Comparison of ENCODE assay signal across 22 mouse cellular contexts in the genomic region with DNA sequence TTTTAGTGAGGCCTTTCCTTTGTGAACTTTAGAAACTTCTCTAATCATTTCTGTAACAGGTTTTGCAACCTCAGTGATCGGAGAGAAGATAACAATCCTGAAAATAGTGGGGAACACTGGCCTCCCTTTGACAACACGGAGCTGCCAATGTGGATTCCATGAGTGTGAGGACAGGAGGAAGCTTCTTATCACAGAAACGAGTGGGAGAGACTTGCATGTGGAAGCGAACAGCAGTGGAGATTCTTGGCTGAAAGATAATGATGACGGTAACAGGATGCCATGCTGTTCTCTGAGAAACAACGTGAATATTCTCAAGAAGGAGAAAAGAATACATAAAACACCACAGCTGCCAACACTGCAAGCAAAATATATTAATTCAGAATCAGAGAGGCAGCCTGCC.
DNase-seq lines count a peak whose midpoint lies in the region; ATAC-seq and TF ChIP-seq lines count a peak whose summit lies in the region.
"Had no signal": no experiment of that assay in that cellular context is flagged by ENCODE, and none has a peak within 500 bp of the region (broad histone marks: within the 10 kb centered on the region; RNA-seq: fewer than 3 reads in every experiment).

No protein-coding gene starts in this region.

- peak; percentile 12 for DNase-seq in forebrain, embryonic 14.5 days (ENCODE audit: low spot score)
- no peak for DNase-seq in forebrain, postnatal 0 days
- DNase-seq in hindbrain, embryonic 11.5 days (ENCODE audit: low spot score) = peak; percentile 6
- no peak for DNase-seq in hindbrain, postnatal 0 days (ENCODE audit: low spot score)
- DNase-seq in neural tube, embryonic 10.5 days (ENCODE audit: extremely low spot score, low spot score) = peak; percentile 15
- DNase-seq in heart, postnatal 4 days = peak; percentile 6
- no peak for DNase-seq in gastrocnemius, adult 8-10 months (ENCODE audit: low spot score in 2 of 2)
- DNase-seq: adrenal gland, postnatal 10 days; cerebellum, adult 11-12 months; cerebellum, postnatal 14 days; gastrocnemius, postnatal 36 days; kidney, adult 2 months; kidney, postnatal 25 days; lung, adult 2 months; lung, postnatal 36 days; thymus, postnatal 25 days had no signal

- WGBS in forebrain, embryonic 14.5 days = 65% methylated on average over 6 of the region's 6 CpGs
- 50% methylated on average over 6 of the region's 6 CpGs for WGBS in forebrain, postnatal 0 days
- WGBS in hindbrain, embryonic 11.5 days = 33% methylated on average over 6 of the region's 6 CpGs
- 20% methylated on average over 6 of the region's 6 CpGs for whole genome bisulfite sequencing in hindbrain, postnatal 0 days
- 44% methylated on average over 6 of the region's 6 CpGs for WGBS in neural tube, embryonic 15.5 days

- no peaks in the 10 kb centered on the region for H3K4me1 ChIP-seq in forebrain, embryonic 14.5 days (ENCODE audit: control insufficient read depth, insufficient read depth, low read length)
- no peaks in the 10 kb centered on the region for H3K4me1 ChIP-seq in forebrain, postnatal 0 days (ENCODE audit: insufficient read depth)
- H3K4me1 ChIP-seq in hindbrain, embryonic 11.5 days (replicated peaks; ENCODE audit: control insufficient read depth, insufficient read depth, low read length) = no peaks in the 10 kb centered on the region
- H3K4me1 ChIP-seq in hindbrain, postnatal 0 days (ENCODE audit: insufficient read depth, low read length) = no peaks in the 10 kb centered on the region
- no peaks in the 10 kb centered on the region for H3K4me1 ChIP-seq in neural tube, embryonic 15.5 days
- H3K4me1 ChIP-seq: liver, embryonic 12.5 days had no signal

- H3K9me3 ChIP-seq in forebrain, embryonic 14.5 days (replicated peaks; ENCODE audit: control insufficient read depth, low read length) = no peaks in the 10 kb centered on the region
- H3K9me3 ChIP-seq in forebrain, postnatal 0 days (ENCODE audit: low read length) = no peaks in the 10 kb centered on the region
- H3K9me3 ChIP-seq in hindbrain, embryonic 11.5 days (ENCODE audit: control insufficient read depth, low read length) = no peaks in the 10 kb centered on the region
- no peaks in the 10 kb centered on the region for H3K9me3 ChIP-seq in hindbrain, postnatal 0 days (ENCODE audit: low read length)
- no peaks in the 10 kb centered on the region for H3K9me3 ChIP-seq in neural tube, embryonic 15.5 days (replicated peaks)
- H3K9me3 ChIP-seq: embryonic facial prominence, embryonic 10.5 days; G1E; liver, embryonic 12.5 days had no signal

- no peak overlapping the region for H3K27ac ChIP-seq in forebrain, embryonic 14.5 days (ENCODE audit: low read depth, low read length)
- H3K27ac ChIP-seq in forebrain, postnatal 0 days (ENCODE audit: low read depth, low read length) = no peak overlapping the region
- no peak overlapping the region for H3K27ac ChIP-seq in hindbrain, embryonic 11.5 days (ENCODE audit: low read depth, low read length)
- H3K27ac ChIP-seq in hindbrain, postnatal 0 days = no peak overlapping the region
- H3K27ac ChIP-seq in neural tube, embryonic 15.5 days (replicated peaks) = no peak overlapping the region
- H3K27ac ChIP-seq: embryonic facial prominence, embryonic 10.5 days; left cerebral cortex, adult 2 months; liver, embryonic 12.5 days had no signal

- H3K36me3 ChIP-seq in forebrain, embryonic 14.5 days (ENCODE audit: control insufficient read depth, insufficient read depth, low read length) = no peaks in the 10 kb centered on the region
- H3K36me3 ChIP-seq in forebrain, postnatal 0 days (ENCODE audit: insufficient read depth) = no peaks in the 10 kb centered on the region
- H3K36me3 ChIP-seq in hindbrain, embryonic 11.5 days (ENCODE audit: control insufficient read depth, insufficient read depth, low read length) = no peaks in the 10 kb centered on the region
- no peaks in the 10 kb centered on the region for H3K36me3 ChIP-seq in hindbrain, postnatal 0 days (ENCODE audit: insufficient read depth, low read length)
- H3K36me3 ChIP-seq in neural tube, embryonic 15.5 days = no peaks in the 10 kb centered on the region
- H3K36me3 ChIP-seq: embryonic facial prominence, embryonic 10.5 days; G1E; liver, embryonic 12.5 days had no signal

- ATAC-seq in forebrain, embryonic 14.5 days = no peak
- no peak for ATAC-seq in forebrain, postnatal 0 days
- no peak; the same call in 1 of the 2 replicates for ATAC-seq in hindbrain, embryonic 11.5 days (ENCODE audit: low FRiP score)
- no peak for ATAC-seq in hindbrain, postnatal 0 days
- no peak for ATAC-seq in neural tube, embryonic 15.5 days (ENCODE audit: low FRiP score)
- ATAC-seq: activated CD4-positive, CD25-positive, alpha-beta regulatory T cell, adult 4 months; liver, embryonic 12.5 days had no signal

- H3K27me3 ChIP-seq in forebrain, embryonic 14.5 days (replicated peaks; ENCODE audit: control insufficient read depth, insufficient read depth, low read length) = no peaks in the 10 kb centered on the region
- no peaks in the 10 kb centered on the region for H3K27me3 ChIP-seq in forebrain, postnatal 0 days (ENCODE audit: insufficient read depth, low read length)
- H3K27me3 ChIP-seq in hindbrain, embryonic 11.5 days (ENCODE audit: control insufficient read depth, insufficient read depth, low read length) = no peaks in the 10 kb centered on the region
- H3K27me3 ChIP-seq in hindbrain, postnatal 0 days (ENCODE audit: insufficient read depth, low read length) = no peaks in the 10 kb centered on the region
- H3K27me3 ChIP-seq in neural tube, embryonic 15.5 days (replicated peaks) = no peaks in the 10 kb centered on the region
- H3K27me3 ChIP-seq: liver, embryonic 12.5 days had no signal

- no peak overlapping the region for H3K4me2 ChIP-seq in forebrain, embryonic 14.5 days (ENCODE audit: low read length)
- H3K4me2 ChIP-seq in forebrain, postnatal 0 days (ENCODE audit: low read depth) = no peak overlapping the region
- H3K4me2 ChIP-seq in hindbrain, embryonic 11.5 days (replicated peaks; ENCODE audit: low read depth, low read length) = no peak overlapping the region
- H3K4me2 ChIP-seq in hindbrain, postnatal 0 days (ENCODE audit: low read depth, low read length) = no peak overlapping the region
- H3K4me2 ChIP-seq in neural tube, embryonic 15.5 days = no peak overlapping the region
- H3K4me2 ChIP-seq: liver, embryonic 12.5 days had no signal

- no peak overlapping the region for H3K4me3 ChIP-seq in forebrain, embryonic 14.5 days (ENCODE audit: low read depth, low read length)
- no peak overlapping the region for H3K4me3 ChIP-seq in forebrain, postnatal 0 days (ENCODE audit: low read depth, low read length)
- no peak overlapping the region for H3K4me3 ChIP-seq in hindbrain, embryonic 11.5 days (ENCODE audit: low read depth, low read length)
- no peak overlapping the region for H3K4me3 ChIP-seq in hindbrain, postnatal 0 days (ENCODE audit: low read length)
- H3K4me3 ChIP-seq in neural tube, embryonic 15.5 days (replicated peaks) = no peak overlapping the region
- H3K4me3 ChIP-seq: embryonic facial prominence, embryonic 10.5 days; left cerebral cortex, adult 2 months; liver, embryonic 12.5 days had no signal

- H3K9ac ChIP-seq in forebrain, embryonic 14.5 days (ENCODE audit: low read length) = no peak overlapping the region
- H3K9ac ChIP-seq in forebrain, postnatal 0 days = no peak overlapping the region
- H3K9ac ChIP-seq in hindbrain, embryonic 11.5 days (ENCODE audit: low read depth, low read length) = no peak overlapping the region
- H3K9ac ChIP-seq in hindbrain, postnatal 0 days (replicated peaks; ENCODE audit: low read length) = no peak overlapping the region
- H3K9ac ChIP-seq in neural tube, embryonic 15.5 days (replicated peaks) = no peak overlapping the region
- H3K9ac ChIP-seq: liver, embryonic 12.5 days had no signal

- no peak for TF ChIP-seq CTCF in forebrain, postnatal 0 days (IDR thresholded peaks at IDR 0.05; ENCODE audit: low read depth)
- no peak for TF ChIP-seq CTCF in hindbrain, postnatal 0 days (IDR thresholded peaks at IDR 0.05; ENCODE audit: low read depth)

Comparison
In these comparisons a context has a peak if more than half of its experiments do, and no peak if none do; other contexts are left out.
1. DNase-seq: peak in forebrain, embryonic 14.5 days (single experiment), hindbrain, embryonic 11.5 days (single experiment), neural tube, embryonic 10.5 days (single experiment) and heart, postnatal 4 days (single experiment); none in forebrain, postnatal 0 days (single experiment), hindbrain, postnatal 0 days (single experiment) and gastrocnemius, adult 8-10 months (0 of 2).